Mouse (Mus musculus) bone marrow, adult 2 months (tissue): ENCODE results near the gene Gm42517.

Experiments
- CTCF ChIP-seq: fragments of 200-500 bp; IDR thresholded peaks from 2 replicates; pipeline ENCODE4 v1.5.1; 2011; ENCODE audit warnings: low read length, control low read depth; ENCODE audit not compliant: control insufficient read depth, insufficient read depth
- POLR2A ChIP-seq: fragments of 200-500 bp; IDR thresholded peaks from 2 replicates; pipeline ENCODE4 v1.6.1; 2011; ENCODE audit warnings: low read depth, mild to moderate bottlenecking, control low read depth, low read length, borderline replicate concordance; ENCODE audit not compliant: control insufficient read depth

- no peak for TF ChIP-seq CTCF
- no peak for TF ChIP-seq POLR2A
Observed at GRCm38 (mm10) chr5:108349511-108350148, 18.1 kb downstream of the Gm42517 start.
